Mouse (Mus musculus) kidney, embryonic 15.5 days (tissue): Measurements from ENCODE around the gene Ppp1r37. TPM values are rescaled to one million over a fixed set of nuclear protein-coding genes. Genes with fewer than 3 reads are reported as not detected.

Source experiments
- ATAC-seq: fragments of 200-750 bp; cut with Nextera tagmentation; replicated peaks from 2 replicates; pipeline ENCODE4 v1.8.0; 2017; ENCODE audit warnings: moderate TSS enrichment; ENCODE audit not compliant: low FRiP score
- H3K27ac ChIP-seq: fragments of 300-500 bp; sonication (generic); 2 replicates; pipeline ENCODE4 v1.5.1; 2015; ENCODE audit warnings: mild to moderate bottlenecking, inconsistent platforms
- H3K27me3 ChIP-seq: fragments of 300-500 bp; sonication (generic); 2 replicates; pipeline ENCODE4 v1.6.1; 2015; ENCODE audit warnings: inconsistent platforms
- H3K36me3 ChIP-seq: fragments of 300-500 bp; sonication (generic); 2 replicates; pipeline ENCODE4 v1.6.1; 2015; ENCODE audit warnings: inconsistent platforms
- H3K4me1 ChIP-seq: fragments of 300-500 bp; sonication (generic); 2 replicates; pipeline ENCODE4 v1.6.1; 2015; ENCODE audit warnings: inconsistent platforms
- H3K4me2 ChIP-seq: fragments of 300-500 bp; sonication (generic); 2 replicates; pipeline ENCODE4 v1.6.1; 2015; ENCODE audit warnings: moderate library complexity, mild to moderate bottlenecking, inconsistent platforms
- H3K4me3 ChIP-seq: fragments of 300-500 bp; sonication (generic); replicated peaks from 2 replicates; pipeline ENCODE4 v1.5.1; 2015; ENCODE audit warnings: mild to moderate bottlenecking, inconsistent platforms
- H3K9ac ChIP-seq: fragments of 300-500 bp; sonication (generic); 2 replicates; pipeline ENCODE4 v1.6.1; 2015; ENCODE audit warnings: mild to moderate bottlenecking, inconsistent platforms
- H3K9me3 ChIP-seq: fragments of 300-500 bp; sonication (generic); replicated peaks from 2 replicates; pipeline ENCODE4 v1.6.1; 2016; ENCODE audit warnings: inconsistent platforms
- WGBS: fragments of 180-500 bp; shearing (Covaris S2); methylation state at CpG from one replicate; pipeline ENCODE4 v1.1.7; 2015; ENCODE audit warnings: mixed read lengths; 5-methylcytosine and 5-hydroxymethylcytosine counted together
- polyA plus RNA-seq: library from polyadenylated mRNA; unstranded; fragments of >200 nt; fragmentation: Nextera tagmentation; extraction: Ambion mirVana; gene quantifications from 2 replicates; pipeline ENCODE4 v1.2.1, GENCODE M21; 2015

Ppp1r37 gene
- polyA plus RNA-seq, 1 experiment from 2014 or later = 24.4 TPM

- H3K36me3 ChIP-seq = no peaks in the 10 kb centered on the region
- H3K27me3 ChIP-seq = peaks cover 44% of the 10 kb centered on the region
- no peak for ATAC-seq
- H3K4me1 ChIP-seq = peaks cover 10% of the 10 kb centered on the region
- WGBS = 91% methylated on average over 7 of the region's 7 CpGs
- no peak overlapping the region for H3K4me2 ChIP-seq
- H3K27ac ChIP-seq = no peak overlapping the region
- no peaks in the 10 kb centered on the region for H3K9me3 ChIP-seq
- no peak overlapping the region for H3K4me3 ChIP-seq
- no peak overlapping the region for H3K9ac ChIP-seq
Observed at GRCm38 (mm10) chr7:19486549-19486948, 76.3 kb downstream of the Ppp1r37 start.

- Histone ChIP-seq H3K4me3 (no peak overlapping the region), H3K4me1 (peaks cover 8% of the 10 kb centered on the region), H3K27me3 (peaks cover 33% of the 10 kb centered on the region), H3K27ac (no peak overlapping the region), H3K4me2 (no peak overlapping the region), H3K36me3 (no peaks in the 10 kb centered on the region), H3K9ac (no peak overlapping the region), H3K9me3 (no peaks in the 10 kb centered on the region)
- WGBS = 88% methylated on average over 1 of the region's 1 CpGs
- ATAC-seq = no peak
Observed at GRCm38 (mm10) chr7:19485488-19485887, 77.4 kb downstream of the Ppp1r37 start.

DNA sequence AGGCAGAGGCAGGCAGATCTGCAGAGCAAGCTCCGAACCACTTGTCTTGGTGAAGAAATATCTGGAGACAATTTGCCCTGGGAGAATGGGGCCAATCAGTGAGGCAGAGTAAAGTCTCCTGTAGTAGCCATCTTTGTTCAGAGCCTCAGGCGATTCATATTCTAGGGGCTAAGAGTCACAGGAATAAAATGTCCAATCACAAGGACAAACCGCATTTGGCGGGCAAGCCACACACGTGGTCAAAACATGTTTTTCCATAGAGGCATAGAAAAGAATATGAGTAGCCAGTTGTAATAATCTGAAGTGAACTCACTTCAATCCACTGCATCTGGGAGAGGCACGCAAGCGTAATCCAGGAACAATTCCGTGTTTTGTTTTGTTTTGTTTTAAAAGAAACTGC, 79.6 kb downstream of the Ppp1r37 start:
- Histone ChIP-seq H3K4me2 (no peak overlapping the region), H3K9ac (no peak overlapping the region), H3K27me3 (peaks cover 11% of the 10 kb centered on the region), H3K36me3 (no peaks in the 10 kb centered on the region), H3K9me3 (no peaks in the 10 kb centered on the region), H3K4me1 (no peaks in the 10 kb centered on the region), H3K4me3 (no peak overlapping the region), H3K27ac (no peak overlapping the region)
- ATAC-seq = no peak
- WGBS = 81% methylated on average over 8 of the region's 8 CpGs

Other genes starting within 250 kb of the Ppp1r37 start
- gene Ercc1, start 218.3 kb downstream of the Ppp1r37 start, polyA plus RNA-seq = 85.7 and 87.2 TPM in 2 replicates
- gene Cd3eap, start 203.6 kb downstream of the Ppp1r37 start, polyA plus RNA-seq = 27.0 and 28.3 TPM in 2 replicates
- gene Ppp1r13l, start 203.3 kb downstream of the Ppp1r37 start, polyA plus RNA-seq = 5.5 and 5.8 TPM in 2 replicates
- gene Ercc2, start 181.1 kb downstream of the Ppp1r37 start, polyA plus RNA-seq = 16.0 and 19.5 TPM in 2 replicates
- gene Klc3, start 159.0 kb downstream of the Ppp1r37 start, polyA plus RNA-seq = 5.1 and 6.3 TPM in 2 replicates
- 22.6 and 58.1 TPM in 2 replicates for gene Ckm, start 158.3 kb downstream of the Ppp1r37 start, polyA plus RNA-seq
- 6.6 and 9.4 TPM in 2 replicates for gene Mark4, start 104.3 kb downstream of the Ppp1r37 start, polyA plus RNA-seq
- 3.0 TPM in 2 replicates for gene Exoc3l2, start 99.7 kb downstream of the Ppp1r37 start, polyA plus RNA-seq
- gene Bloc1s3, start 54.7 kb downstream of the Ppp1r37 start, polyA plus RNA-seq = 2.3 and 2.6 TPM in 2 replicates
- 76.2 and 81.2 TPM in 2 replicates for gene Trappc6a, start 54.7 kb downstream of the Ppp1r37 start, polyA plus RNA-seq
- 0.10 and 0.15 TPM in 2 replicates for gene Nkpd1, start 45.2 kb downstream of the Ppp1r37 start, polyA plus RNA-seq
- 0.55 and 0.66 TPM in 2 replicates for gene Zfp296, start 14.2 kb upstream of the Ppp1r37 start, polyA plus RNA-seq
- gene Gemin7, start 14.5 kb upstream of the Ppp1r37 start, polyA plus RNA-seq = 148 and 161 TPM in 2 replicates
- gene Clasrp, start 41.4 kb upstream of the Ppp1r37 start, polyA plus RNA-seq = 50.6 and 58.6 TPM in 2 replicates
- gene Relb, start 66.4 kb upstream of the Ppp1r37 start, polyA plus RNA-seq = 8.8 and 10.0 TPM in 2 replicates
- 81.9 and 91.5 TPM in 2 replicates for gene Clptm1, start 102.0 kb upstream of the Ppp1r37 start, polyA plus RNA-seq
- 8.8 and 13.1 TPM in 2 replicates for gene Apoc2, start 114.9 kb upstream of the Ppp1r37 start, polyA plus RNA-seq
- gene Gm44805, start 118.3 kb upstream of the Ppp1r37 start, polyA plus RNA-seq = 2.5 TPM in 1 of 2 replicates, not detected in the other
- 2.3 and 6.6 TPM in 2 replicates for gene Apoc4, start 118.4 kb upstream of the Ppp1r37 start, polyA plus RNA-seq
- gene Apoc1, start 129.6 kb upstream of the Ppp1r37 start, polyA plus RNA-seq = 15.7 and 20.7 TPM in 2 replicates
- gene Apoe, start 136.1 kb upstream of the Ppp1r37 start, polyA plus RNA-seq = 259 and 340 TPM in 2 replicates
- gene Tomm40, start 152.4 kb upstream of the Ppp1r37 start, polyA plus RNA-seq = 168 and 177 TPM in 2 replicates
- gene Nectin2, start 187.4 kb upstream of the Ppp1r37 start, polyA plus RNA-seq = 130 and 138 TPM in 2 replicates
- gene Bcam, start 207.9 kb upstream of the Ppp1r37 start, polyA plus RNA-seq = 244 and 257 TPM in 2 replicates
- 8.3 and 9.1 TPM in 2 replicates for gene Cblc, start 233.7 kb upstream of the Ppp1r37 start, polyA plus RNA-seq